ENCODE assay signal across 9 mouse cellular contexts in the genomic region with DNA sequence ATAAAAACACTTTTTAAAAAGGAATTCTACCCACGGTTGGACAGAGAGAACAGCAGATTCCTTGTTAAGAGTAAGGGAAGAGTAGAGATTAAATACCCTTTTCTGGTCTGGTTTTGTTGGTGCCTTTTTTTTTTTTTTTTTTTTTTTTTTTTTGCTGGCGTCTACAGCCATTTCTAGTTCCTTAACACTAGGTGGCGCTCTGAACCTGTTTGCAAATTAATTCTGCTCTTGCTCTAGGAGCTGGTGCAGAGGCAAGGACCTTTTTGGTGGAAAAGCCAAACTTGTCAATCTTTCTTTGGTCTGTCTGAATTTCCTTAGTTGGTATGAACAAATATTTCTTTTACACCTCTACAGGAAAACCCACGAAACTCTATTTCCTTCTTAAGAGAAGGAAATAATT. TPM values are rescaled to one million over a fixed set of nuclear protein-coding genes. Genes with fewer than 3 reads are reported as not detected.
DNase-seq lines count a peak whose midpoint lies in the region; ATAC-seq and TF ChIP-seq lines count a peak whose summit lies in the region.
"Had no signal": no experiment of that assay in that cellular context is flagged by ENCODE, and none has a peak within 500 bp of the region (broad histone marks: within the 10 kb centered on the region; RNA-seq: fewer than 3 reads in every experiment).

No protein-coding gene starts in this region.

- H3K27me3 ChIP-seq in kidney, adult 2 months (replicated peaks; ENCODE audit: control insufficient read depth, insufficient read depth, low read length), result no peaks in the 10 kb centered on the region
- no peaks in the 10 kb centered on the region for H3K27me3 ChIP-seq in kidney, embryonic 14.5 days (ENCODE audit: control insufficient read depth, insufficient read depth, low read length)
- H3K27me3 ChIP-seq in liver, postnatal 0 days (ENCODE audit: insufficient read depth, low read length), result no peaks in the 10 kb centered on the region
- no peaks in the 10 kb centered on the region for H3K27me3 ChIP-seq in forebrain, embryonic 12.5 days
- H3K27me3 ChIP-seq: stomach, embryonic 15.5 days had no signal

- H3K9me3 ChIP-seq in kidney, embryonic 14.5 days (ENCODE audit: control insufficient read depth, low read length), result no peaks in the 10 kb centered on the region
- no peaks in the 10 kb centered on the region for H3K9me3 ChIP-seq in liver, postnatal 0 days (ENCODE audit: low read length)
- no peaks in the 10 kb centered on the region for H3K9me3 ChIP-seq in forebrain, embryonic 12.5 days
- H3K9me3 ChIP-seq: stomach, embryonic 15.5 days had no signal

- H3K4me3 ChIP-seq in kidney, adult 2 months (ENCODE audit: insufficient read depth, low read depth, low read length), result no peak overlapping the region
- H3K4me3 ChIP-seq in kidney, embryonic 14.5 days (ENCODE audit: low read length), result no peak overlapping the region
- H3K4me3 ChIP-seq in liver, postnatal 0 days (ENCODE audit: low read depth, low read length), result no peak overlapping the region
- H3K4me3 ChIP-seq in forebrain, embryonic 12.5 days (replicated peaks), result no peak overlapping the region
- H3K4me3 ChIP-seq: stomach, embryonic 15.5 days had no signal

- peak; percentile 42 for TF ChIP-seq CTCF in kidney, adult 2 months (conservative IDR thresholded peaks at IDR 0.05; ENCODE audit: insufficient read depth, insufficient read length, low read depth, low read length)
- TF ChIP-seq CTCF in brain, embryonic 14.5 days (IDR thresholded peaks at IDR 0.05; ENCODE audit: borderline replicate concordance, extremely low read depth, insufficient read depth, insufficient read length), result peak; percentile 62; the same call in 1 of the 2 replicates
- peak; percentile 87 for TF ChIP-seq CTCF in liver, postnatal 0 days (IDR thresholded peaks at IDR 0.05; ENCODE audit: low read depth)

- H3K36me3 ChIP-seq in kidney, adult 2 months (ENCODE audit: control insufficient read depth, insufficient read depth, low read length), result no peaks in the 10 kb centered on the region
- H3K36me3 ChIP-seq in kidney, embryonic 14.5 days (ENCODE audit: control insufficient read depth, insufficient read depth, low read length), result peaks cover 4% of the 10 kb centered on the region; the same call in 1 of the 2 replicates
- peaks cover 3% of the 10 kb centered on the region for H3K36me3 ChIP-seq in liver, postnatal 0 days (replicated peaks; ENCODE audit: insufficient read depth, low read length)
- H3K36me3 ChIP-seq in forebrain, embryonic 12.5 days (replicated peaks), result peaks cover 4% of the 10 kb centered on the region

- ATAC-seq in kidney, embryonic 14.5 days (ENCODE audit: low FRiP score, low TSS enrichment), result no peak
- no peak for ATAC-seq in liver, postnatal 0 days
- no peak for ATAC-seq in forebrain, embryonic 12.5 days (ENCODE audit: low FRiP score)

- H3K9ac ChIP-seq in kidney, embryonic 14.5 days (ENCODE audit: low read depth, low read length), result no peak overlapping the region
- no peak overlapping the region for H3K9ac ChIP-seq in liver, postnatal 0 days (replicated peaks)
- no peak overlapping the region for H3K9ac ChIP-seq in forebrain, embryonic 12.5 days
- H3K9ac ChIP-seq: stomach, embryonic 15.5 days had no signal

- H3K27ac ChIP-seq in kidney, adult 2 months (ENCODE audit: insufficient read depth, low read depth, low read length), result no peak overlapping the region
- H3K27ac ChIP-seq in kidney, embryonic 14.5 days (ENCODE audit: low read depth, low read length), result no peak overlapping the region
- H3K27ac ChIP-seq in liver, postnatal 0 days (ENCODE audit: low read depth), result no peak overlapping the region
- no peak overlapping the region for H3K27ac ChIP-seq in forebrain, embryonic 12.5 days
- H3K27ac ChIP-seq: stomach, embryonic 15.5 days had no signal

- 3% methylated on average over 4 of the region's 4 CpGs for WGBS in kidney, adult 2 months
- WGBS in kidney, embryonic 14.5 days, result 2% methylated on average over 4 of the region's 4 CpGs
- 3% methylated on average over 4 of the region's 4 CpGs for WGBS in liver, postnatal 0 days (ENCODE audit: insufficient replicate concordance)
- under 1% methylated on average over 4 of the region's 4 CpGs for WGBS in forebrain, embryonic 12.5 days

- H3K4me1 ChIP-seq in kidney, adult 2 months (ENCODE audit: control insufficient read depth, insufficient read depth, low read length), result peaks cover 4% of the 10 kb centered on the region; the same call in 1 of the 2 replicates
- H3K4me1 ChIP-seq in kidney, embryonic 14.5 days (ENCODE audit: control insufficient read depth, insufficient read depth, low read length), result peaks cover 8% of the 10 kb centered on the region; the same call in 1 of the 2 replicates
- H3K4me1 ChIP-seq in liver, postnatal 0 days (ENCODE audit: insufficient read depth), result peaks cover 24% of the 10 kb centered on the region
- peaks cover 16% of the 10 kb centered on the region for H3K4me1 ChIP-seq in forebrain, embryonic 12.5 days

- H3K4me2 ChIP-seq in kidney, embryonic 14.5 days (replicated peaks; ENCODE audit: low read depth, low read length), result no peak overlapping the region
- H3K4me2 ChIP-seq in liver, postnatal 0 days (ENCODE audit: low read depth, low read length), result no peak overlapping the region
- H3K4me2 ChIP-seq in forebrain, embryonic 12.5 days, result no peak overlapping the region
- H3K4me2 ChIP-seq: stomach, embryonic 15.5 days had no signal

- DNase-seq in kidney, adult 2 months, result peak; percentile 71
- peak; percentile 84 for DNase-seq in ES-CJ7 (ENCODE audit: low read depth, low spot score)
- peak; percentile 83 for DNase-seq in brain, embryonic 14.5 days (ENCODE audit: low read depth)
- no peak for DNase-seq in liver, postnatal 0 days
- DNase-seq in urinary bladder, postnatal 25 days (ENCODE audit: low spot score), result no peak
- DNase-seq in urinary bladder, adult 2 months (ENCODE audit: low spot score), result no peak

- TF ChIP-seq EP300 in liver, postnatal 0 days (IDR thresholded peaks at IDR 0.05; ENCODE audit: low read depth), result no peak

- TF ChIP-seq POLR2A in kidney, adult 2 months (IDR thresholded peaks at IDR 0.05; ENCODE audit: low read depth, low read length), result no peak
- TF ChIP-seq POLR2A in brain, embryonic 14.5 days (IDR thresholded peaks at IDR 0.05; ENCODE audit: borderline replicate concordance, extremely low read depth, insufficient read depth, insufficient read length, poor library complexity, severe bottlenecking), result no peak

RNA-seq across cellular contexts. Expression of a gene that starts 3.0 kb away (rescaled TPM):
- polyA plus RNA-seq in kidney, adult 2 months (2012; rRNA removed), result 20.9 and 24.1 TPM in 2 replicates
- 93.9 and 103 TPM in 2 replicates for polyA plus RNA-seq in kidney, embryonic 14.5 days (2014; fragmentation: Nextera tagmentation; extraction: Ambion mirVana)
- 45.7 and 65.9 TPM in 2 replicates for polyA plus RNA-seq in brain, embryonic 14.5 days (2012; rRNA removed)
- 33.3 and 43.4 TPM in 2 replicates for polyA plus RNA-seq in liver, postnatal 0 days (2015; fragmentation: Nextera tagmentation; extraction: Ambion mirVana)
- polyA plus RNA-seq in urinary bladder, adult 2 months (2012; rRNA removed), result 34.1 and 46.5 TPM in 2 replicates
- 98.3 and 98.4 TPM in 2 replicates for polyA plus RNA-seq in forebrain, embryonic 12.5 days (2016; fragmentation: Nextera tagmentation; extraction: Ambion mirVana)

RNA-seq across cellular contexts. Expression of a gene that starts 8.2 kb away (rescaled TPM):
- not detected in 2 replicates for polyA plus RNA-seq in kidney, adult 2 months (2012; rRNA removed)
- polyA plus RNA-seq in kidney, embryonic 14.5 days (2014; fragmentation: Nextera tagmentation; extraction: Ambion mirVana), result not detected in 2 replicates
- 1.4 and 2.0 TPM in 2 replicates for polyA plus RNA-seq in brain, embryonic 14.5 days (2012; rRNA removed)
- polyA plus RNA-seq in liver, postnatal 0 days (2015; fragmentation: Nextera tagmentation; extraction: Ambion mirVana), result not detected in 2 replicates
- 0.29 and 0.44 TPM in 2 replicates for polyA plus RNA-seq in urinary bladder, adult 2 months (2012; rRNA removed)
- polyA plus RNA-seq in forebrain, embryonic 12.5 days (2016; fragmentation: Nextera tagmentation; extraction: Ambion mirVana), result 0.17 TPM in 1 of 2 replicates, not detected in the other
- polyA plus RNA-seq: stomach, embryonic 15.5 days had no signal

RNA-seq across cellular contexts. Expression of a gene that starts 33.7 kb away (rescaled TPM):
- polyA plus RNA-seq in kidney, adult 2 months (2012; rRNA removed), result 2.9 and 3.8 TPM in 2 replicates
- polyA plus RNA-seq in kidney, embryonic 14.5 days (2014; fragmentation: Nextera tagmentation; extraction: Ambion mirVana), result 0.51 and 0.54 TPM in 2 replicates
- 1.1 and 1.3 TPM in 2 replicates for polyA plus RNA-seq in brain, embryonic 14.5 days (2012; rRNA removed)
- 1.6 and 2.2 TPM in 2 replicates for polyA plus RNA-seq in liver, postnatal 0 days (2015; fragmentation: Nextera tagmentation; extraction: Ambion mirVana)
- polyA plus RNA-seq in urinary bladder, adult 2 months (2012; rRNA removed), result 27.3 and 32.8 TPM in 2 replicates
- polyA plus RNA-seq in forebrain, embryonic 12.5 days (2016; fragmentation: Nextera tagmentation; extraction: Ambion mirVana), result 0.24 and 0.34 TPM in 2 replicates

RNA-seq across cellular contexts. Expression of a gene that starts 41.0 kb away (rescaled TPM):
- polyA plus RNA-seq in kidney, adult 2 months (2012; rRNA removed), result 26.7 and 28.7 TPM in 2 replicates
- polyA plus RNA-seq in kidney, embryonic 14.5 days (2014; fragmentation: Nextera tagmentation; extraction: Ambion mirVana), result 4.0 and 7.5 TPM in 2 replicates
- 3.3 and 3.6 TPM in 2 replicates for polyA plus RNA-seq in brain, embryonic 14.5 days (2012; rRNA removed)
- 6.3 and 7.4 TPM in 2 replicates for polyA plus RNA-seq in liver, postnatal 0 days (2015; fragmentation: Nextera tagmentation; extraction: Ambion mirVana)
- polyA plus RNA-seq in urinary bladder, adult 2 months (2012; rRNA removed), result 72.8 and 80.0 TPM in 2 replicates
- 2.0 and 2.4 TPM in 2 replicates for polyA plus RNA-seq in forebrain, embryonic 12.5 days (2016; fragmentation: Nextera tagmentation; extraction: Ambion mirVana)

RNA-seq across cellular contexts. Expression of a gene that starts 50.2 kb away (rescaled TPM):
- polyA plus RNA-seq in kidney, adult 2 months (2012; rRNA removed), result 6.2 and 8.4 TPM in 2 replicates
- 32.9 and 39.6 TPM in 2 replicates for polyA plus RNA-seq in kidney, embryonic 14.5 days (2014; fragmentation: Nextera tagmentation; extraction: Ambion mirVana)
- 22.0 and 25.5 TPM in 2 replicates for polyA plus RNA-seq in brain, embryonic 14.5 days (2012; rRNA removed)
- 11.5 and 11.8 TPM in 2 replicates for polyA plus RNA-seq in liver, postnatal 0 days (2015; fragmentation: Nextera tagmentation; extraction: Ambion mirVana)
- polyA plus RNA-seq in urinary bladder, adult 2 months (2012; rRNA removed), result 18.3 and 19.0 TPM in 2 replicates
- 39.0 and 39.1 TPM in 2 replicates for polyA plus RNA-seq in forebrain, embryonic 12.5 days (2016; fragmentation: Nextera tagmentation; extraction: Ambion mirVana)

Comparison
In these comparisons a context has a peak if more than half of its experiments do, and no peak if none do; other contexts are left out.
1. DNase-seq: peak in kidney, adult 2 months (single experiment), ES-CJ7 (single experiment) and brain, embryonic 14.5 days (single experiment); none in liver, postnatal 0 days (single experiment), urinary bladder, postnatal 25 days (single experiment) and urinary bladder, adult 2 months (single experiment).
2. Peak in every context shown above with its lines, with median percentiles within 50 percentile points of each other: CTCF ChIP-seq.